Mouse (Mus musculus): Measurements from ENCODE around the gene Gm2696.

Gm2696 gene

GRCm38 (mm10) chr10:77847538-77847937 is 33.1 kb downstream of the Gm2696 start:
- no peak for DNase-seq

GRCm38 (mm10) chr10:77852559-77852958 is 38.1 kb downstream of the Gm2696 start, which contains the start of gene Gm10318:
Gene Gm10318 (plus strand): TSS chr10:77852859.
- no peak for DNase-seq

- DNase-seq = no peak
Measured at GRCm38 (mm10) chr10:77861675-77862074, 47.2 kb downstream of the Gm2696 start, which contains the start of gene Gm3285. Gene Gm3285 (plus strand): TSS chr10:77861975.

GRCm38 (mm10) chr10:77864067-77864761 is 49.7 kb downstream of the Gm2696 start:
- peak; percentile 45 for DNase-seq

GRCm38 (mm10) chr10:77864762-77865143 is 50.3 kb downstream of the Gm2696 start:
- no peak for DNase-seq

GRCm38 (mm10) chr10:77867546-77867945 is 53.1 kb downstream of the Gm2696 start:
- no peak for DNase-seq

GRCm38 (mm10) chr10:77869651-77870050 is 55.2 kb downstream of the Gm2696 start:
- no peak for DNase-seq

GRCm38 (mm10) chr10:77878985-77879384 is 64.5 kb downstream of the Gm2696 start:
- no peak for DNase-seq

- DNase-seq = no peak
Measured at GRCm38 (mm10) chr10:77880305-77880704, 65.8 kb downstream of the Gm2696 start.

GRCm38 (mm10) chr10:77882553-77882952 is 68.1 kb downstream of the Gm2696 start:
- DNase-seq = no peak

Data from cerebellum, adult 11-12 months (tissue).